Mouse (Mus musculus) heart, postnatal 36 days (tissue): ENCODE data around the gene Tmprss5. TPM values are rescaled to one million over a fixed set of nuclear protein-coding genes. Genes with fewer than 3 reads are reported as not detected.

ENCODE experiments used
- DNase-seq, 2 experiments: peaks; one replicate each; pipeline ENCODE4 v3.0.0; 2021 to 2022
- intact Hi-C: fragments of 180-260 bp; cut with DNase I; formaldehyde crosslinking; loops from one replicate; pipeline ENCODE4 v1.15.1; 2025
- total RNA-seq, 2 experiments: library from RNA; stranded (reverse); gene quantifications; 2 replicates each; pipeline ENCODE4 v1.2.3; 2021

Gene Tmprss5
- total RNA-seq, 2 experiments from 2014 or later = 0.28 TPM; not detected in 1

GRCm38 (mm10) chr9:49147031-49147430 lies 66.0 kb downstream of the Tmprss5 start:
- intact Hi-C loops = no loop called here
- no peak for DNase-seq

Other genes with a start within 250 kb of the Tmprss5 start
- 100 to 1,000 TPM; 118 to 222 TPM for gene Zbtb16, start 245.0 kb upstream of the Tmprss5 start, total RNA-seq
- gene Htr3a, start 170.2 kb upstream of the Tmprss5 start, total RNA-seq = not detected
- not detected for gene Htr3b, start 116.3 kb upstream of the Tmprss5 start, total RNA-seq
- 100 to 1,000 TPM; 137 to 152 TPM for gene Usp28, start 95.9 kb upstream of the Tmprss5 start, total RNA-seq
- 10 to 100 TPM; 10.4 to 11.8 TPM for gene Zw10, start 25.6 kb upstream of the Tmprss5 start, total RNA-seq
- gene Gm4894, start 169.3 kb downstream of the Tmprss5 start, total RNA-seq = not detected